Mouse (Mus musculus): ENCODE measurements around the gene Ccr6.

Ccr6 gene

GRCm38 (mm10) chr17:8284254-8284661 lies 48.4 kb downstream of the Ccr6 start:
- DNase-seq (ENCODE audit: low spot score): peak; percentile 21

- no peak for DNase-seq (ENCODE audit: low spot score)
Measured at GRCm38 (mm10) chr17:8285056-8285455, 49.2 kb downstream of the Ccr6 start.

GRCm38 (mm10) chr17:8286987-8287386 lies 51.1 kb downstream of the Ccr6 start:
- no peak for DNase-seq (ENCODE audit: low spot score)

GRCm38 (mm10) chr17:8289993-8290679 lies 54.3 kb downstream of the Ccr6 start:
- no peak for DNase-seq (ENCODE audit: low spot score)

GRCm38 (mm10) chr17:8290736-8291135 lies 54.9 kb downstream of the Ccr6 start:
- DNase-seq (ENCODE audit: low spot score): no peak

- DNase-seq (ENCODE audit: low spot score): no peak
Measured at GRCm38 (mm10) chr17:8295825-8296224, 60.0 kb downstream of the Ccr6 start.

- DNase-seq (ENCODE audit: low spot score): no peak
Measured at GRCm38 (mm10) chr17:8296313-8296844, 60.5 kb downstream of the Ccr6 start.

- DNase-seq (ENCODE audit: low spot score): no peak
Measured at GRCm38 (mm10) chr17:8297746-8298145, 61.9 kb downstream of the Ccr6 start.

GRCm38 (mm10) chr17:8298281-8298680 lies 62.4 kb downstream of the Ccr6 start:
- DNase-seq (ENCODE audit: low spot score): no peak

- no peak for DNase-seq (ENCODE audit: low spot score)
Measured at GRCm38 (mm10) chr17:8299524-8299923, 63.7 kb downstream of the Ccr6 start.

GRCm38 (mm10) chr17:8301515-8301914 lies 65.7 kb downstream of the Ccr6 start:
- no peak for DNase-seq (ENCODE audit: low spot score)

- no peak for DNase-seq (ENCODE audit: low spot score)
Measured at GRCm38 (mm10) chr17:8302772-8303438, 67.1 kb downstream of the Ccr6 start.

- no peak for DNase-seq (ENCODE audit: low spot score)
Measured at GRCm38 (mm10) chr17:8303671-8304070, 67.8 kb downstream of the Ccr6 start.

- DNase-seq (ENCODE audit: low spot score): no peak
Measured at GRCm38 (mm10) chr17:8305801-8306200, 70.0 kb downstream of the Ccr6 start.

Measured in ovary, postnatal 14 days (tissue).